Mouse (Mus musculus): Measurements from ENCODE around the gene Arhgap6. TPM values are rescaled to one million over a fixed set of nuclear protein-coding genes. Genes with fewer than 3 reads are reported as not detected.
"Not testable (repeated sequence)": the region's sequence is repeated elsewhere in the genome, so short reads cannot be mapped to it uniquely, and the experiment has no call there.

The Arhgap6 gene
- polyA plus RNA-seq, 1 experiment from 2014 or later, result 0.85 TPM

GRCm38 (mm10) chrX:169263433-169264172 lies 468.7 kb downstream of the Arhgap6 start:
- Histone ChIP-seq H3K36me3 (ENCODE audit: control insufficient read depth, insufficient read depth, low read length) (no peaks in the 10 kb centered on the region), H3K9me3 (replicated peaks; ENCODE audit: control insufficient read depth, low read length, poor library complexity, severe bottlenecking) (no peaks in the 10 kb centered on the region), H3K9ac (ENCODE audit: low read depth, low read length) (no peak overlapping the region), H3K4me2 (ENCODE audit: low read length) (no peak overlapping the region), H3K27ac (ENCODE audit: low read length) (no peak overlapping the region), H3K4me3 (ENCODE audit: low read depth, low read length) (no peak overlapping the region), H3K27me3 (ENCODE audit: control insufficient read depth, insufficient read depth, low read depth, low read length) (no peaks in the 10 kb centered on the region; the same call in 1 of the 2 replicates), H3K4me1 (ENCODE audit: control insufficient read depth, insufficient read depth, low read length) (no peaks in the 10 kb centered on the region)
- no peak for ATAC-seq
- WGBS, result 75% methylated on average over 8 of the region's 8 CpGs

GRCm38 (mm10) chrX:169299579-169299978 lies 504.7 kb downstream of the Arhgap6 start:
- H3K9ac ChIP-seq (ENCODE audit: low read depth, low read length), result no peak overlapping the region
- 65% methylated on average over 4 of the region's 4 CpGs for WGBS
- no peak overlapping the region for H3K27ac ChIP-seq (ENCODE audit: low read length)
- ATAC-seq, result peak; percentile 89
- H3K36me3 ChIP-seq (ENCODE audit: control insufficient read depth, insufficient read depth, low read length), result no peaks in the 10 kb centered on the region
- H3K27me3 ChIP-seq (ENCODE audit: control insufficient read depth, insufficient read depth, low read depth, low read length), result no peaks in the 10 kb centered on the region
- no peaks in the 10 kb centered on the region for H3K4me1 ChIP-seq (ENCODE audit: control insufficient read depth, insufficient read depth, low read length)
- no peaks in the 10 kb centered on the region for H3K9me3 ChIP-seq (replicated peaks; ENCODE audit: control insufficient read depth, low read length, poor library complexity, severe bottlenecking)
- no peak overlapping the region for H3K4me3 ChIP-seq (ENCODE audit: low read depth, low read length)
- H3K4me2 ChIP-seq (ENCODE audit: low read length), result no peak overlapping the region

DNA sequence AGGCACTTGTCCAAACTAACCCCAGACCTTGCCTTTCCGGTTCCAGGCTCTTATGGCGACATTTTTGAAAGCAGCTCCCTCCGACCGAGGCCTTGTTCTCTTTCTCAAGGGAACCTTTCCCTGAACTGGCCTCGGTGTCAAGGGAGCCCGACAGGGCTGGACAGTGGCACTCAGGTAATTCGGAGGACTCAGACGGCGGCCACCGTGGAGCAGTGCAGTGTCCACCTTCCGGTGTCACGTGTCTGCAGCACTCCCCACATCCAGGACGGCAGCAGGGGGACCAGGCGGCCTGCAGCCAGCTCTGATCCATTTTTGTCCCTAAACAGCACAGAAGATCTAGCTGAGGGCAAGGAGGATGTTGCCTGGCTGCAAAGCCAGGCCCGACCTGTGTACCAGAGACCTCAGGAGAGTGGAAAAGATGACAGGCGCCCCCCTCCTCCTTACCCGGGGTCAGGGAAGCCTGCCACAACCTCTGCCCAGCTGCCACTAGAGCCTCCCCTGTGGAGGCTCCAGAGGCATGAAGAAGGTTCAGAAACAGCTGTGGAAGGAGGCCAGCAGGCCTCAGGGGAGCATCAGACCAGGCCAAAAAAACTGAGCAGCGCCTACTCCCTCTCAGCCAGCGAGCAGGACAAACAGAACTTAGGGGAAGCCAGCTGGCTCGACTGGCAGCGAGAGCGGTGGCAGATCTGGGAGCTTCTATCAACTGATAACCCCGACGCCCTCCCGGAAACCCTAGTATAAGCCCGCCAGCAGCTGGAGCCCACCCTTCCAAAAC lies 507.6 kb downstream of the Arhgap6 start:
- Histone ChIP-seq H3K27ac (ENCODE audit: low read length) (no peak overlapping the region), H3K4me2 (ENCODE audit: low read length) (no peak overlapping the region), H3K9me3 (replicated peaks; ENCODE audit: control insufficient read depth, low read length, poor library complexity, severe bottlenecking) (no peaks in the 10 kb centered on the region), H3K27me3 (ENCODE audit: control insufficient read depth, insufficient read depth, low read depth, low read length) (no peaks in the 10 kb centered on the region), H3K36me3 (ENCODE audit: control insufficient read depth, insufficient read depth, low read length) (no peaks in the 10 kb centered on the region), H3K4me1 (ENCODE audit: control insufficient read depth, insufficient read depth, low read length) (no peaks in the 10 kb centered on the region), H3K9ac (ENCODE audit: low read depth, low read length) (no peak overlapping the region), H3K4me3 (ENCODE audit: low read depth, low read length) (no peak overlapping the region)
- WGBS, result 65% methylated on average over 26 of the region's 26 CpGs
- no peak for ATAC-seq

DNA sequence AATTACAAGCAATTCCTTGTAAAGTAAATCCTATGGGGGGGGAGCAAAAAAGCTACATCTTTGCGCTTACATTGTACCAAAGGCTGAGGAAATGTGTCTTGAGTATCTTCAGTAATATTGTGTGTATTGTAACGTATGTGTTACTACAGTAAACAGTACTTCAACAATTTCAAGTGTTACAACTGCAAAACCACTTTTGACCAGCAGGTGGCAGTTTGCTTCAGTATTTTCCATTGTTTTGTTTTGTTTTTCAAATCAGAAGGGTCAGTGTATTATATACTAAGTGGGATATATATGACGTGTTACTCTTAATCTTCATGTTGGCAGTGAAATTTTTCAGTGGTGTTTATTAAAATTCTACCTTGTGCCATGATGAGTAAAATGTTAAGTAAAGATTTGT lies 509.0 kb downstream of the Arhgap6 start:
- no peaks in the 10 kb centered on the region for H3K27me3 ChIP-seq (ENCODE audit: control insufficient read depth, insufficient read depth, low read depth, low read length)
- no peaks in the 10 kb centered on the region for H3K36me3 ChIP-seq (ENCODE audit: control insufficient read depth, insufficient read depth, low read length)
- H3K9ac ChIP-seq (ENCODE audit: low read depth, low read length), result no peak overlapping the region
- H3K4me2 ChIP-seq (ENCODE audit: low read length), result no peak overlapping the region
- no peaks in the 10 kb centered on the region for H3K4me1 ChIP-seq (ENCODE audit: control insufficient read depth, insufficient read depth, low read length)
- H3K4me3 ChIP-seq (ENCODE audit: low read depth, low read length), result no peak overlapping the region
- no peak for ATAC-seq
- no peak overlapping the region for H3K27ac ChIP-seq (ENCODE audit: low read length)
- 44% methylated on average over 3 of the region's 3 CpGs for WGBS
- no peaks in the 10 kb centered on the region for H3K9me3 ChIP-seq (replicated peaks; ENCODE audit: control insufficient read depth, low read length, poor library complexity, severe bottlenecking)

- H3K4me2 ChIP-seq (ENCODE audit: low read length), result no peak overlapping the region
- no peak for ATAC-seq
- no peaks in the 10 kb centered on the region for H3K36me3 ChIP-seq (ENCODE audit: control insufficient read depth, insufficient read depth, low read length)
- no peaks in the 10 kb centered on the region for H3K9me3 ChIP-seq (replicated peaks; ENCODE audit: control insufficient read depth, low read length, poor library complexity, severe bottlenecking)
- 94% methylated on average over 3 of the region's 3 CpGs for WGBS
- no peak overlapping the region for H3K27ac ChIP-seq (ENCODE audit: low read length)
- H3K4me1 ChIP-seq (ENCODE audit: control insufficient read depth, insufficient read depth, low read length), result no peaks in the 10 kb centered on the region
- H3K27me3 ChIP-seq (ENCODE audit: control insufficient read depth, insufficient read depth, low read depth, low read length), result no peaks in the 10 kb centered on the region
- H3K9ac ChIP-seq (ENCODE audit: low read depth, low read length), result no peak overlapping the region
- H3K4me3 ChIP-seq (ENCODE audit: low read depth, low read length), result no peak overlapping the region
Measured at GRCm38 (mm10) chrX:169308559-169308958, 513.7 kb downstream of the Arhgap6 start.

DNA sequence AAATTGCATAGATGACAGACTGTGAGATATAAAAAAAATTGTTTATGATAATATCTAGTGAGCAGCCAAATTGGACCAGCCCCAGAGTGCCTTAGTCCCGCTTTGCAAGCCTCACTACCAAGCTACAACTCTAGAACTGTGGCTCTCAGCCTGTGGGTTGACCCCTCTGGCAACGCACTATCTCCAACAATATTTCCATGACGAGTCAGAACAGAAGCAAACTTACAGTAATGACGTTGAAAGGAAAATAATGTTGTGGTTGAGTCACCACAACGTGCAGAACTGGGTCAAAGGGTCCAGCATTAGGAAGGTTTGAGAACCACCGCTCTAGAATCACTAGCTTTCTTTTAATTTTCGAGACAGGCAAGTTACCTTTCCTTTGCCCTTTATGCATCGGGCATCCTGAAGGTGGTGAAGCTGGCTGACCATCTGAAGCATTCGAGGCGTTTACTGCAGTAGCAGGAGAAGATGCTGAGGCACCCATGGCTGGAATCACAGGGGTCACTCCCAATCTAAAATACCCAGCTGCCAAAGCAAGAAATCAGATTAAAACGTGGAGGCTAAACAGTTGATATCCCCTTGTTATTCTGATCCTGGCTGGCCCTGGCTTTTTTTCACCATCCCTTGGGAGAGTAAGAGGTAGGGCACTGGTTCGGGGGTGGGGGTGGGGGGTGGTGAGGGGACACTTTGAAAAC lies 524.3 kb downstream of the Arhgap6 start:
- H3K9ac ChIP-seq (ENCODE audit: low read depth, low read length), result peak overlapping the region; percentile 74
- H3K4me2 ChIP-seq (ENCODE audit: low read length), result peak overlapping the region; percentile 57
- H3K9me3 ChIP-seq (replicated peaks; ENCODE audit: control insufficient read depth, low read length, poor library complexity, severe bottlenecking), result no peaks in the 10 kb centered on the region
- H3K4me3 ChIP-seq (ENCODE audit: low read depth, low read length), result peak overlapping the region; percentile 59
- no peak overlapping the region for H3K27ac ChIP-seq (ENCODE audit: low read length)
- H3K36me3 ChIP-seq (ENCODE audit: control insufficient read depth, insufficient read depth, low read length), result 0 out of 2 replicates have a peak, but pooled peaks cover 2% of the 10 kb centered on the region
- peaks cover 7% of the 10 kb centered on the region for H3K4me1 ChIP-seq (ENCODE audit: control insufficient read depth, insufficient read depth, low read length)
- ATAC-seq, result no peak
- H3K27me3 ChIP-seq (ENCODE audit: control insufficient read depth, insufficient read depth, low read depth, low read length), result no peaks in the 10 kb centered on the region
- 62% methylated on average over 12 of the region's 12 CpGs for WGBS

GRCm38 (mm10) chrX:169319945-169320667 lies 525.2 kb downstream of the Arhgap6 start, which contains the start of gene Hccs:
Gene Hccs, minus strand, starts transcription at chrX:169320372.
- Histone ChIP-seq H3K9ac (ENCODE audit: low read depth, low read length) (peak within 1 kb of the TSS; percentile 74), H3K4me1 (ENCODE audit: control insufficient read depth, insufficient read depth, low read length) (peaks cover 7% of the 10 kb centered on the region), H3K27ac (ENCODE audit: low read length) (peak within 1 kb of the TSS; percentile 78), H3K36me3 (ENCODE audit: control insufficient read depth, insufficient read depth, low read length) (0 out of 2 replicates have a peak, but pooled peaks cover 2% of the 10 kb centered on the region), H3K9me3 (replicated peaks; ENCODE audit: control insufficient read depth, low read length, poor library complexity, severe bottlenecking) (no peaks in the 10 kb centered on the region), H3K27me3 (ENCODE audit: control insufficient read depth, insufficient read depth, low read depth, low read length) (no peaks in the 10 kb centered on the region; the same call in 1 of the 2 replicates), H3K4me2 (ENCODE audit: low read length) (peak within 1 kb of the TSS; percentile 57), H3K4me3 (ENCODE audit: low read depth, low read length) (peak within 1 kb of the TSS; percentile 59)
- WGBS, result 21% methylated on average over 77 of the region's 97 CpGs
- ATAC-seq, result peak; percentile 100

DNA sequence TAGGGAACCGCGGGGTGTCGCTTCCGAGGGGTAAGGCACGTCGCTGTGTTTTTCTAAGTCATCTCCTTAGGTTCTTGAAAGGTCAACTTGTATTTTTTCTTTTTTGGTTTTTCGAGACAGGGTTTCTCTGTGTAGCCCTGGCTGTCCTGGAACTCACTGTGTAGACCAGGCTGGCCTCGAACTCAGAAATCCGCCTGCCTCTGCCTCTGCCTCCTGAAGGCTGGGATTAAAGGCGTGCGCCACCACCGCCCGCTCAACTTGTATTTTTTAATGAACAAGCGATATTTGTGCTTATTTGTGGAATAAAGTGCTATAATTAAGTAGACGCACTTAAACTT lies 525.7 kb downstream of the Arhgap6 start:
- ATAC-seq, result peak; percentile 33; the same call in 1 of the 2 replicates
- H3K4me1 ChIP-seq (ENCODE audit: control insufficient read depth, insufficient read depth, low read length); H3K9me3 ChIP-seq (replicated peaks; ENCODE audit: control insufficient read depth, low read length, poor library complexity, severe bottlenecking); H3K27me3 ChIP-seq (ENCODE audit: control insufficient read depth, insufficient read depth, low read depth, low read length); H3K36me3 ChIP-seq (ENCODE audit: control insufficient read depth, insufficient read depth, low read length): not testable (repeated sequence)
- WGBS, result 40% methylated on average over 15 of the region's 15 CpGs
- H3K9ac ChIP-seq (ENCODE audit: low read depth, low read length), result peak overlapping the region; percentile 74; the same call in 1 of the 2 replicates
- H3K4me2 ChIP-seq (ENCODE audit: low read length), result peak overlapping the region; percentile 42
- peak overlapping the region; percentile 28; the same call in 1 of the 2 replicates for H3K27ac ChIP-seq (ENCODE audit: low read length)
- peak overlapping the region; percentile 59 for H3K4me3 ChIP-seq (ENCODE audit: low read depth, low read length)

Measured in midbrain, embryonic 16.5 days (tissue).